Mouse (Mus musculus) small intestine, adult 2 months (tissue): Measurements from ENCODE around the gene Copb2.

ENCODE experiments used
- CTCF ChIP-seq: fragments of 200-500 bp; IDR thresholded peaks from 2 replicates; pipeline ENCODE4 v1.5.1; 2012; ENCODE audit warnings: low read depth, mild to moderate bottlenecking, control low read depth, inconsistent platforms, low read length, moderate library complexity, mixed read lengths; ENCODE audit not compliant: insufficient replicate concordance, insufficient read length; ENCODE audit errors: extremely low read depth
- POLR2A ChIP-seq: fragments of 200-500 bp; IDR thresholded peaks from 2 replicates; pipeline ENCODE4 v1.6.1; 2012; ENCODE audit warnings: low read depth, mild to moderate bottlenecking, control low read depth, inconsistent platforms, low read length, moderate library complexity

DNA sequence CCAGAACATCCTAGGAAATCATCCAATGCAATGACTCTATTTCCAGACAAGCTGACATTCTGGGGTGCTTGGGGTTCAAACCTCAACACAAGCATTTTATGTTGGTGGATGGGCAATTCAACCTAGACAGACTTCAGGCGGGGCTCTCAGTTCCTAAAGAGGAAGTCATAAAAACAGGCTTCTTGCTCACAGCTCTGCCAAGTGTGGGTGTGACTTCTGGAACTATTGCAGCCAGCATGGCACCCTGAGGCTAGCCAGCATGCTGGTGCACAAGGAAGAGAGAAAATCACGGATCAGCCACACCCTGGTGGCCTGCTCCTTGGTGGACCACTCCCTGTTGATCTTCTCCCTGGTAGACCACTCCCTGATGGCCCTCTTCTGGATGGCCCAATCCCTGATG, 32.5 kb upstream of the Copb2 start:
- TF ChIP-seq POLR2A = no peak
- TF ChIP-seq CTCF = no peak
